Mouse (Mus musculus) retina, adult 2 months (tissue): Measurements from ENCODE around the gene Acbd3.
A peak's percentile ranks its signal among the peaks of the same experiment; 100 is the strongest.

Experiments used
- DNase-seq: peaks from one replicate; pipeline ENCODE4 v3.0.0-alpha.2; 2012; ENCODE audit warnings: low read depth, low spot score

Acbd3 gene

GRCm38 (mm10) chr1:180762180-180762579 is 36.3 kb downstream of the Acbd3 start:
- no peak for DNase-seq

GRCm38 (mm10) chr1:180762679-180763078 is 36.8 kb downstream of the Acbd3 start:
- DNase-seq: no peak

- no peak for DNase-seq
Measured at GRCm38 (mm10) chr1:180763307-180763706, 37.5 kb downstream of the Acbd3 start.

GRCm38 (mm10) chr1:180763828-180764227 is 38.0 kb downstream of the Acbd3 start:
- DNase-seq: peak; percentile 69

GRCm38 (mm10) chr1:180765393-180765792 is 39.5 kb downstream of the Acbd3 start:
- no peak for DNase-seq

GRCm38 (mm10) chr1:180766557-180766956 is 40.7 kb downstream of the Acbd3 start:
- no peak for DNase-seq

GRCm38 (mm10) chr1:180767541-180768333 is 41.9 kb downstream of the Acbd3 start:
- DNase-seq: no peak

- DNase-seq: peak; percentile 67
Measured at GRCm38 (mm10) chr1:180768334-180769168, 42.7 kb downstream of the Acbd3 start.

- no peak for DNase-seq
Measured at GRCm38 (mm10) chr1:180771306-180771705, 45.5 kb downstream of the Acbd3 start.

GRCm38 (mm10) chr1:180771722-180772121 is 45.9 kb downstream of the Acbd3 start:
- DNase-seq: no peak

- no peak for DNase-seq
Measured at GRCm38 (mm10) chr1:180772291-180772690, 46.4 kb downstream of the Acbd3 start.

GRCm38 (mm10) chr1:180774664-180775063 is 48.8 kb downstream of the Acbd3 start:
- DNase-seq: no peak

GRCm38 (mm10) chr1:180775317-180775716 is 49.5 kb downstream of the Acbd3 start:
- no peak for DNase-seq

- no peak for DNase-seq
Measured at GRCm38 (mm10) chr1:180775849-180776493, 50.1 kb downstream of the Acbd3 start.

GRCm38 (mm10) chr1:180776494-180776893 is 50.7 kb downstream of the Acbd3 start:
- no peak for DNase-seq

- DNase-seq: no peak
Measured at GRCm38 (mm10) chr1:180777289-180777659, 51.4 kb downstream of the Acbd3 start.

- DNase-seq: peak; percentile 68
Measured at GRCm38 (mm10) chr1:180777660-180778402, 52.0 kb downstream of the Acbd3 start.

- no peak for DNase-seq
Measured at GRCm38 (mm10) chr1:180778403-180778754, 52.5 kb downstream of the Acbd3 start.

- no peak for DNase-seq
Measured at GRCm38 (mm10) chr1:180778941-180779340, 53.1 kb downstream of the Acbd3 start.

GRCm38 (mm10) chr1:180780291-180780690 is 54.4 kb downstream of the Acbd3 start:
- DNase-seq: no peak

- no peak for DNase-seq
Measured at GRCm38 (mm10) chr1:180781250-180781649, 55.4 kb downstream of the Acbd3 start.
